Mouse (Mus musculus): ENCODE data around the gene Cx3cr1.

- TF ChIP-seq CTCF (IDR thresholded peaks at IDR 0.05) (no peak), POLR2A (IDR thresholded peaks at IDR 0.05; ENCODE audit: insufficient read depth, low read depth, low read length) (no peak), EP300 (IDR thresholded peaks at IDR 0.05; ENCODE audit: insufficient read depth, low read depth, low read length) (no peak)
Observed at GRCm38 (mm10) chr9:120114051-120114788, 44.5 kb upstream of the Cx3cr1 start.
